Mouse (Mus musculus) thymus, adult 2 months (tissue): ENCODE data around the gene Gpr176.

Experiments
- CTCF ChIP-seq: fragments of 200-500 bp; IDR thresholded peaks from 2 replicates; pipeline ENCODE4 v1.5.1; 2012; ENCODE audit warnings: mild to moderate bottlenecking, control low read depth, low read length, moderate library complexity, borderline replicate concordance; ENCODE audit not compliant: control insufficient read depth, poor library complexity, insufficient read depth; ENCODE audit errors: extremely low read depth
- POLR2A ChIP-seq: fragments of 200-500 bp; IDR thresholded peaks from 2 replicates; pipeline ENCODE4 v1.6.1; 2012; ENCODE audit warnings: mild to moderate bottlenecking, low read length, control low read depth, moderate library complexity; ENCODE audit not compliant: control insufficient read depth, poor library complexity, insufficient read depth; ENCODE audit errors: extremely low read depth

DNA sequence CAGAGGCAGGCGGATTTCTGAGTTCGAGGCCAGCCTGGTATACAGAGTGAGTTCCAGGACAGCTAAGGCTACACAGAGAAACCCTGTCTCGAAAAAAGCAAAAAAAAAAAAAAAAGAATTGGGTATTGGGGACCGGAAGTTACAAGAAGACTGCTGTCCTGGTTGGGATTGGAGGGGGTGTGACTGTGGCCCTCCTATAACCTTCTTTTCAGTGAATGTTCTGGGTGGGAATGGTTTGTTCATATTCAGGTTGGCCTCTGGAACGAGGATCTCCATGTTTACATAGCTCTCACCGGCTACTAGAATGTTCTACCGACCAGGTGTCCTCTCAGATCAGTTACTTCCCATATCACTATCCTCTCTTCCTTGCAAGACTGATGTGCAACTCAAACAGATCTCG is 116.1 kb downstream of the Gpr176 start:
- no peak for TF ChIP-seq POLR2A
- TF ChIP-seq CTCF: no peak
